Mouse (Mus musculus): ENCODE measurements at regions not wholly inside any gene's neighbourhood (a gene's known extent, or its start where the extent isn't known, plus 50 kb on each side); places are given as distances from the start of the nearest gene placed in this dataset.

DNA sequence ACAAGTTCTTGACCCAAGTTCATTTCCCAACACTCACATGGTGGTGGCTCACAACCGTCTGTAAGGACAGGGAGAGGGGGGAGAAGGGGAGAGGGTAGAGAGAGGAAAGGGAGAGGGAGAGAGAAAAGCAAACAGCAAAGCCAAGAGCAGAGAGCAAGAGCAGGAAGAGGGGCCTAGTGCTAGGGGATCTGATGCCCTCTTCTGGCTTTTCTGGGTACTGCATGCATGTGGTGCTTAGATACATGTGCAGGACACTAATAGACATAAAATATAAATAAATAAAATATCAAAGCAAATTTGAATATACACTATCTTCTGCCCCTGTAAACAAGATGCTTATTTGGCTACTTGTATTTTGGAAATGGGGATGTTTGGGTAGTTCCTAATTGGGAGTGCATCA is 91.2 kb downstream of the Rnf138rt1 start:
- TF ChIP-seq CTCF (IDR thresholded peaks at IDR 0.05; ENCODE audit: low read depth) (peak; percentile 47), EP300 (IDR thresholded peaks at IDR 0.05; ENCODE audit: low read depth) (no peak)

All from heart, postnatal 0 days (tissue).